Mouse (Mus musculus): ENCODE measurements around the gene 9130023H24Rik. TPM values are rescaled to one million over a fixed set of nuclear protein-coding genes. Genes with fewer than 3 reads are reported as not detected.

The 9130023H24Rik gene
- total RNA-seq, 2 experiments from 2014 or later: 1.9 to 2.1 TPM

- Histone ChIP-seq H3K27ac (no peak overlapping the region), H3K4me3 (no peak overlapping the region)
- intact Hi-C loops (cut with DNase I): loop anchor here (10.0 kb wide), 1 partner anchor 381 kb away; no protein-coding TSS in a partner anchor
- TF ChIP-seq CTCF (IDR thresholded peaks at IDR 0.05): no peak
- no peak for DNase-seq
These were observed 6.1 kb upstream of the 9130023H24Rik start for GRCm38 (mm10) chr7:128243921-128244320.

- intact Hi-C loops (cut with DNase I): loop anchor here (10.0 kb wide), 1 partner anchor 382 kb away; no protein-coding TSS in a partner anchor
- Histone ChIP-seq H3K27ac (no peak overlapping the region), H3K4me3 (no peak overlapping the region)
- no peak for DNase-seq
- TF ChIP-seq CTCF (IDR thresholded peaks at IDR 0.05): no peak
These were observed 4.5 kb upstream of the 9130023H24Rik start for GRCm38 (mm10) chr7:128242331-128242730.

- TF ChIP-seq CTCF (IDR thresholded peaks at IDR 0.05): no peak
- H3K4me3 ChIP-seq: no peak overlapping the region
- H3K27ac ChIP-seq: no peak overlapping the region
- intact Hi-C loops (cut with DNase I): loop anchor here (10.0 kb wide), 1 partner anchor 385 kb away; no protein-coding TSS in a partner anchor
- peak; percentile 52 for DNase-seq
These were observed 2.4 kb upstream of the 9130023H24Rik start for GRCm38 (mm10) chr7:128240131-128240784.

- intact Hi-C loops (cut with DNase I): loop anchor here (5.0 kb wide), 1 partner anchor 223 kb away; the partner anchor contains the start of gene Tial1
- Histone ChIP-seq H3K27ac (peak overlapping the region; percentile 100), H3K4me3 (peak overlapping the region; percentile 94)
- no peak for DNase-seq
- TF ChIP-seq CTCF (IDR thresholded peaks at IDR 0.05): peak; percentile 50
These were observed 1.2 kb upstream of the 9130023H24Rik start for GRCm38 (mm10) chr7:128238991-128239390.

GRCm38 (mm10) chr7:128237593-128237926 is 271 bp downstream of the 9130023H24Rik start:
- DNase-seq: no peak
- no peak for TF ChIP-seq CTCF (IDR thresholded peaks at IDR 0.05)
- intact Hi-C loops (cut with DNase I): loop anchor here (5.0 kb wide), 1 partner anchor 225 kb away; the partner anchor contains the start of gene Tial1
- Histone ChIP-seq H3K27ac (peak overlapping the region; percentile 100), H3K4me3 (peak overlapping the region; percentile 94)

DNA sequence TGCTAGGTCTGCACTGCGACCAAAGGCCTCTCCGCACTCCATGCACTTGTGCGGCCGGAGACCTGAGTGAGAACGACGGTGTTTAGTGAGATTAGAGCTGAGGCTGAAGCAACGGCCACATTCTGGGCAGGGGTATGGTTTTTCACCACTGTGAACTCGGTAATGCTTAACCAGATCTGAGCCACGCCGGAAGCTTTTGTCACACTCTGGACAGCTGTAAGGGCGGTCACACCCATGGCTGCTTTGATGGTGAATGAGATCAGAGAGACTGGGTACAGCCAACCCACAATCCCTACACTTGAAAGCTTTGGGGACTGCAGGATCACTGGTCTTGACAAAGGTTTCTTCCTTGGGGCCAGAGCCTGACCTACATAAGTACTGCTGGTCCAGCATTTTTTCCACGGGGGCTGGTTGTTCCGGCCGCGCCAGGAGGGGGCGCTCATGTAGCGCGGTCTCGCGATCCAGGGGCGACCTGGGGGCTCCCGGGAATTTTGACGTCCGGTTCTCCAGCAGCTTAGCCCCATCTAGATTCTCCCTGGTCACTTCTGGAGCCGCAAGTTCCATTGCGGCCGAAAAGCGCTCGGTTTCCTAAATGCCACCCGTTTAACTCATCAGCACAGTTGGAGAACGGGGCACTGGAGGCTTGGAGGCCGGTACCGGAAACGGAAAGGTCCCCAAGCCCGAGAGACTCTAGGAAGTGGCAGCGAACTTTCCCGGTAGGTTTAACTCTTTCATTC is 807 bp downstream of the 9130023H24Rik start, which contains the start of gene Armc5:
Armc5 (plus strand) TSS at position 487 of the 737 bp plus-strand sequence.
- intact Hi-C loops (cut with DNase I): loop anchor here (5.0 kb wide), 1 partner anchor 225 kb away; the partner anchor contains the start of gene Tial1
- Histone ChIP-seq H3K27ac (peak within 1 kb of the TSS; percentile 100), H3K4me3 (peak within 1 kb of the TSS; percentile 94)
- DNase-seq: peak; percentile 91
- TF ChIP-seq CTCF (IDR thresholded peaks at IDR 0.05): peak; percentile 99

- H3K27ac ChIP-seq: peak overlapping the region; percentile 100
- H3K4me3 ChIP-seq: peak overlapping the region; percentile 94
- intact Hi-C loops (cut with DNase I): loop anchor here (5.0 kb wide), 1 partner anchor 226 kb away; the partner anchor contains the start of gene Tial1
- TF ChIP-seq CTCF (IDR thresholded peaks at IDR 0.05): no peak
- DNase-seq: no peak
These were observed 1.4 kb downstream of the 9130023H24Rik start for GRCm38 (mm10) chr7:128236426-128236825.

DNA sequence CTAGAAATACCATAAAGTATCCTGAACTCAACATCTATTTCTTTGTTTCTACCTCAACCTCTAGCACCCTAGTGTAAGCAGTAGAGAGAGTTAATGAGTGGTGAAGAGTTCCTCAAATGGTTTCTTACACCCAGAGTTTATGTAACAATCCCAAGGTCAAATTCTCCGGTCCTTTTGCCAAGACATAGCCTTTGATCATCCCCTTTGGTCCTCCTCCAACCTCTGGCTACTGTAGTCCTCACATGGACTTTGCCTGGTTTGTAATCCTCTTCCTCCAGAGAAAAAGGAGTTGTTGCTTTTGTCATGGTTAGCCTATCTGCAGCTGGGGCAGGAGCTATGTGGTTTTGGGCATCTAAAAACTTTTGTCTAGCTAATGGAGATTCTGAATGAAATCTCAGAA is 2.4 kb downstream of the 9130023H24Rik start:
- DNase-seq: no peak
- intact Hi-C loops (cut with DNase I): loop anchor here (5.0 kb wide), 1 partner anchor 227 kb away; the partner anchor contains the start of gene Tial1

DNA sequence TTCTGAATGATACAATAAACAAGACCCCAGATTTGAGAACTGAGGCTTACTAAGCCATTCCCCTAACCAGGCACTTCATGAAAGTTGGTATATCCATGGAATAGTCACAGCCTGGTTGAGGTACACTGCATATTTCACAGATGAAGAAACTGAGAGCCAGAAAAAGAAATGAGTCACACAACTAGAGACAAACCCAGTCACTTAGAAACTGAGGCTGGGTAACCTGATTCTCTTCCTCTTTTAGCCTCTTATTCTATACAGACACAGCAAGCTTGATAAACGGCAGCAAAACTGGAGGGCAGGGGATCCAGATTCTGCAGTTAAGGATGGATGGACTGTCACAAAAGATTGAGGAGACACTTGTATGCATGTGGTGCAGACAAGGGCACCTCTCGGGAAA is 3.0 kb downstream of the 9130023H24Rik start:
- no peak overlapping the region for H3K4me3 ChIP-seq
- TF ChIP-seq CTCF (IDR thresholded peaks at IDR 0.05): no peak
- intact Hi-C loops (cut with DNase I): loop anchor here (5.0 kb wide), 1 partner anchor 228 kb away; the partner anchor contains the start of gene Tial1
- H3K27ac ChIP-seq: no peak overlapping the region
- no peak for DNase-seq

More for the DNA sequence above, 2.4 kb downstream of the 9130023H24Rik start:
- no peak overlapping the region for H3K27ac ChIP-seq
- no peak for TF ChIP-seq CTCF (IDR thresholded peaks at IDR 0.05)
- H3K4me3 ChIP-seq: no peak overlapping the region

DNA sequence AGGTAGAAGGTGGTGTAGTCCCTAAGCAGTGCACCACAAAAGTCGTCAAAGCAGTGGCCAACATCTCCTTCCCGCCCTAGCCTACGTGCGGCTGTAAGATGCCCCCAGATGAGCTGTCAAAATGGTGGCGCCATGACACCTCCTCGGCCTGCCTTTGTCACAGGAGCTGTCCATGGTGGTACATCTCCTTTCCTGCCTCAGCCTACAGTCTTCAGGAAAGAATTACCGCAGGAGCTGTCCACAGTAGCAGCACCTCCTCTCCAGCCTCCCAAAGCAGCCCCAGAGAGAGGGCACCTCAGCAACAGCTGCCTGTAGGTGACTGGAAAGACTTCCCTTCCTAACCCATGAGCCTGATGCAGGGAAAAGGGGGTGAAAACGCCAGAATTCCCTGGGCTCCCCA is 6.1 kb downstream of the 9130023H24Rik start:
- Histone ChIP-seq H3K4me3 (no peak overlapping the region), H3K27ac (no peak overlapping the region)
- no peak for DNase-seq
- intact Hi-C loops (cut with DNase I): no loop called here
- no peak for TF ChIP-seq CTCF (IDR thresholded peaks at IDR 0.05)

GRCm38 (mm10) chr7:128220936-128221335 is 16.9 kb downstream of the 9130023H24Rik start:
- H3K4me3 ChIP-seq: no peak overlapping the region
- no peak overlapping the region for H3K27ac ChIP-seq
- intact Hi-C loops (cut with DNase I): no loop called here
- no peak for TF ChIP-seq CTCF (IDR thresholded peaks at IDR 0.05)
- no peak for DNase-seq

DNA sequence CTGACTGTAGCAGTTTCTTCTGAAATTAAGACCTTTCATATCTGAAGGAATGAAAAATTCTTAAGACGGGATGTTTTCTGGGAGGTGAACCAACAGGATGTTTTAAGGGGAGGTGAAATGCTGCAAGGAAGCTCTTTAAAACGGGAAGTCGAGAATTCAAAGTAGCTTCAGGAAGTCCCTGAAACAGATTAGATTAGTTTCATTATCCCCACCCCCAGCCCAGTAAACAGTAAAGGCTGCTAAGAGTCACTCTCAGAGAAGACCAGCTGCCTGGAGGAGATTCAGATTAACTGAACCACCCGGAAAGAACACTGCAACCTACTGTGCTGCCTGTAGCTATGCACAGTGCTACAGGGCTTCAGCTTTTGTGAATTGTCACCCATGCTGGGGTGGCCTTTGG is 17.9 kb downstream of the 9130023H24Rik start:
- DNase-seq: no peak
- TF ChIP-seq CTCF (IDR thresholded peaks at IDR 0.05): no peak
- intact Hi-C loops (cut with DNase I): no loop called here
- Histone ChIP-seq H3K27ac (no peak overlapping the region), H3K4me3 (no peak overlapping the region)

- intact Hi-C loops (cut with DNase I): loop anchor here (2.0 to 10.0 kb wide), 4 partner anchors 111 to 435 kb away; partner anchors contain the start of genes Prss8 and Setd1a
- Histone ChIP-seq H3K27ac (no peak overlapping the region), H3K4me3 (no peak overlapping the region)
- no peak for DNase-seq
- TF ChIP-seq CTCF (IDR thresholded peaks at IDR 0.05): no peak
These were observed 28.0 kb downstream of the 9130023H24Rik start for GRCm38 (mm10) chr7:128209826-128210225.
